Mouse (Mus musculus) brown adipose tissue, adult 24 weeks (tissue): Measurements from ENCODE around the gene Osbp2. TPM values are rescaled to one million over a fixed set of nuclear protein-coding genes. Genes with fewer than 3 reads are reported as not detected.
A peak's percentile ranks its signal among the peaks of the same experiment; 100 is the strongest.
"Not testable (repeated sequence)": the region's sequence is repeated elsewhere in the genome, so short reads cannot be mapped to it uniquely, and the experiment has no call there.

Experiments used
- H3K27ac ChIP-seq: fragments of 200-500 bp; replicated peaks from 2 replicates; pipeline ENCODE4 v1.5.1; 2012; ENCODE audit warnings: low read depth, mild to moderate bottlenecking, low read length
- H3K4me1 ChIP-seq: fragments of 200-500 bp; 2 replicates; pipeline ENCODE4 v1.6.1; 2012; ENCODE audit warnings: low read length, mixed read lengths; ENCODE audit not compliant: control insufficient read depth, insufficient read depth, insufficient read length
- H3K4me3 ChIP-seq: fragments of 200-500 bp; 2 replicates; pipeline ENCODE4 v1.5.1; 2012; ENCODE audit warnings: low read depth, mild to moderate bottlenecking, low read length, moderate library complexity; ENCODE audit not compliant: insufficient read depth
- polyA plus RNA-seq: library from polyadenylated mRNA; stranded (reverse); fragments of >200 nt; gene quantifications from 2 replicates; pipeline ENCODE4 v1.2.4, GENCODE M21; 2012; ENCODE audit not compliant: missing spikeins, insufficient read depth, insufficient read length

The Osbp2 gene
- 3.2 and 3.4 TPM in 2 replicates for polyA plus RNA-seq

- Histone ChIP-seq H3K4me3 (peak within 1 kb of the TSS; percentile 60), H3K27ac (no peak within 1 kb of the TSS), H3K4me1 (no peaks in the 10 kb centered on the region; the same call in 1 of the 2 replicates)
These were observed at the start of gene Osbp2 for GRCm38 (mm10) chr11:3863454-3864112. Gene Osbp2 (minus strand): TSS chr11:3863903.

DNA sequence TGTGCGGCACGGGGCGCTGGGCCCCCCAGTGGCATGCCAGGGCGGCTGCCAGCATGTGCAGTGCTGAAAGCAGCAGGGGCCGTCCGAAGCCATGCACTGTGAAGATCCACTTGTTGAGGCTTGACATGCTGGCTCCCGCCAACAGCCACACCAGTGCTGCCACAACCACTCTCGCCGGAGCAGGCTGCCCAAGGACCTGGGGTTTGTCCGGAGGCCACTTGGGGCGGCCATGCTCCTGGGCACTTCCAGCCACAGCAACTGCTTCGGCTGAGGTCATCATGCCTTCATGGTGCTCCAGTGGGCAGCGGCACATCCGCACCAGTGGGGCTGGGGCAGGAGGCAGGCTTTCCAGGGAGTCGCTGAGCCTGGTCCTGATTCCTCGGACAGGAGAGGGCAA, 49.2 kb upstream of the Osbp2 start:
- Histone ChIP-seq H3K27ac (no peak overlapping the region), H3K4me3 (peak overlapping the region; percentile 66), H3K4me1 (no peaks in the 10 kb centered on the region; the same call in none of the 2 replicates)

- no peak overlapping the region for H3K27ac ChIP-seq
- H3K4me3 ChIP-seq: peak overlapping the region; percentile 66
- H3K4me1 ChIP-seq: no peaks in the 10 kb centered on the region; the same call in none of the 2 replicates
These were observed 48.6 kb upstream of the Osbp2 start for GRCm38 (mm10) chr11:3912100-3912874.

- not testable (repeated sequence) for H3K27ac ChIP-seq, H3K4me3 ChIP-seq, H3K4me1 ChIP-seq
These were observed 47.7 kb upstream of the Osbp2 start for GRCm38 (mm10) chr11:3911440-3911839.

- H3K4me1 ChIP-seq: no peaks in the 10 kb centered on the region; the same call in none of the 2 replicates
- no peak overlapping the region for H3K27ac ChIP-seq
- no peak overlapping the region; the same call in none of the 2 replicates for H3K4me3 ChIP-seq
These were observed 47.0 kb upstream of the Osbp2 start for GRCm38 (mm10) chr11:3910513-3911310.

DNA sequence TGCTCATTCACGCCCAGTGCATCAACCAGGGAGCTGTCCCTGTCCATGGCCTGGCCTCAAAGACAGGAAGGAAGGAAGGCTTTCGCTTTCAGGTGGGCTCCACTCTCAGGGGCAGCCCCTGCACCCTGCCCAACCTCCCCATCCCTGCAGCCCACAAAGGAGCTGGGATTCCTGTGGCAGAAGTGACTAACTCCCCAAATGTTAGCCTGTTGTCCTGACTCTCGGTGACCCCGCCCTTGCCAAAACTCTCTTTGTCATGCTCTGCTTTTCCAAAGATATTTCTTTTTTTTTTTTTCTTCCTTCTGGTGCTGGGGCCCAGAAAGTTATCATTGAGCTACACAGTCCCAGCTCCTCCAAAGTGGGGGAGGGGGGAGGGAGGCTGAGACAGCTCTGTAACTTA, 45.5 kb upstream of the Osbp2 start:
- no peak overlapping the region for H3K27ac ChIP-seq
- H3K4me3 ChIP-seq: no peak overlapping the region
- no peaks in the 10 kb centered on the region; the same call in none of the 2 replicates for H3K4me1 ChIP-seq

DNA sequence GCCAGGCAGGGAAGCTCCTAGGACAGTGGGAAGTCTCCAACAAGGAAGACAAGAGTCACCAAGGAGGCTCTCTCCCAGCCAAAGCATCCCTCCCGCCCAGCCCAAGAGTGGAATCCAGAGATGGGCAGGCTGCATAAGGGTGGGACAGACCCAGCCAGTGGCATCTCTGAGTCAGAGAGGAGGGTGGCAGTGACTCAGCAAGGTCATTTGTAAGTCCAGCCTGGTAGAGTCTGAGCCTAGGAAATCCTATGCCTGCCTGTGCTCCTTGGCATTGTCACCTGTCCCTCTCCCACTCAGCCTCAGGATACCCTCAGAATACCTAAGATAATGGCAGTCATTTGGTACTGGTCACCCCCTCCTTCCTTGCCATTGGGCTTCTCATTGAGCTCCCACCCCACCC, 41.7 kb upstream of the Osbp2 start:
- Histone ChIP-seq H3K4me3 (no peak overlapping the region), H3K27ac (no peak overlapping the region), H3K4me1 (no peaks in the 10 kb centered on the region)

DNA sequence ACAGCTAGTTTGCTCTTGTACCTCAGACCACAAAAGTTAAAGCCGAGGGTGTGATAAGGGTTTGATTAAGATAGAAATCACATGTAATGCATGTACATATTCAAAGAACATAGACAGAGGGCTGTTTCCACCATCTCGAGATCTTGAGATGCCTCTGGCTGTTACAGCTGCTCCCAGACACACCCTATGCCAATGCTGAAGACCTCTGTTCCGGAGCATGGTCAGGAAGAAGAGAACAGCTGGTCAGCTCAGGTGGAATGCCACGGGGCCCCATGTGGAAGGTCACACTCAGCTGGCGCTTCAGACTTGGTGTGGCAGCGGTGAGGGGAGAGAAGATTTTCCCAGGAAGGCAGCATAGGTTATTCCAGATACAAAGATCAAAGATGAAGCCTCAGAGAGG, 41.0 kb upstream of the Osbp2 start:
- no peak overlapping the region for H3K4me3 ChIP-seq
- H3K27ac ChIP-seq: no peak overlapping the region
- H3K4me1 ChIP-seq: no peaks in the 10 kb centered on the region

DNA sequence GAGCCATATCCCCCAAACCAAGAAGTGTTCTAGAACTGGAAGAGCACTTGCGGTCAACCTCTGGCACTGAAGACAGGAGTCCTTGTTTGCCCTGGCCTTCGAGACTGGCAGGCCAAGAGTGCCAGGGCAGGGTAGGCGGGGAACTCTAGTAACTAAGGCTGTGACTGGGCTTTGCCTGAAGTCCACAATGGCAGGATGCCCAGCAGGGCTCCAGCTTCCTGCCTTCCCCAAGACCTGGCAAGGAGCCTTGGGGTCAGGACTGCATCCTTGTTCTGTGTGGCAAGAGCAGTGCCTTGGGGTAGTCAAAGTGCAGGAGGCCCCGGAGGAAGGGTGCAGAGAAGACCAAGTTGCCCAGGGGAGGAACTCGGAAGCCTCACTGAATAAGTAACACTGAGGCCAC, 39.3 kb upstream of the Osbp2 start:
- H3K4me1 ChIP-seq: no peaks in the 10 kb centered on the region
- H3K27ac ChIP-seq: no peak overlapping the region
- H3K4me3 ChIP-seq: no peak overlapping the region

DNA sequence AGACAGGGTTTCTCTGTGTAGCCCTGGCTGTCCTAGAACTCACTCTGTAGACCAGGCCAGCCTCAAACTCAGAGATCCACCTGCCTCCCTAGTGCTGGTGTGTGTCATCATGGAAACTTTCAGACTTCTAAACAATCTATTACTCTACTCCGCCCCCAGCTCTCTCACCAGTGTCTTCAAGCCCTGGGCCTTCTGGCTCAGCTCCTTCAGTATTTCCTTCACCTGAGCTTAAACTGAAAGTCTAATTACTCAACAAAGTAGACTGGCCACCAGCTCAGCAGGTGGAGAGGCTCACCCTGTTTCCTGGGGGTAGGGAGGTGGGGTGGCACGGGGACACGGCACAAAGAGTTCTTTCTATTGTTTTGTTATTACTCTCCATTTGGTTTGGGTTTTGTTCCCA, 38.8 kb upstream of the Osbp2 start:
- Histone ChIP-seq H3K4me1 (no peaks in the 10 kb centered on the region), H3K27ac (no peak overlapping the region), H3K4me3 (no peak overlapping the region)

- Histone ChIP-seq H3K4me3 (no peak overlapping the region), H3K27ac (no peak overlapping the region), H3K4me1 (0 out of 2 replicates have a peak, but pooled peaks cover 1% of the 10 kb centered on the region)
These were observed 36.6 kb upstream of the Osbp2 start for GRCm38 (mm10) chr11:3900296-3900695.

- 0 out of 2 replicates have a peak, but pooled peaks cover 4% of the 10 kb centered on the region for H3K4me1 ChIP-seq
- H3K4me3 ChIP-seq: no peak overlapping the region
- H3K27ac ChIP-seq: no peak overlapping the region
These were observed 32.2 kb upstream of the Osbp2 start for GRCm38 (mm10) chr11:3895933-3896332.

DNA sequence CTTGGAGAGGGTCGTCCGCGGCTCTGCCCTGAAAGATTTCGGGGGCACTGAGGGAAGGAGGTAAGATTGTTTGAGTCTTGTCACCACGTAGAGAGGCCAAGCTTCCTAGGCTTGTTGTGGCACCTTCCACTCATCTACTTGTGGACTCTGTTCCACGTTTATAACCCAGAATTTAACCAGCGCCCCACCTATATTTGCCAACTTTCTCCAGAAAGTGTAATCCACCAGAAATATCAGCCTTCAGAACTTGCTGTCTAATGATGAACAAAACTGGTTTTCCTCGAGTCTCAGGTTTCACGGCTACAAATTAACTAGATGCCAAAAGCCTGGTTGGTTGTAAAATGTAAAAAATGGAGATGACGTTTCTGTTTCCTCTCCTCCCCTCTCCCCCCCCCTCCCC, 31.8 kb upstream of the Osbp2 start:
- no peak overlapping the region for H3K27ac ChIP-seq
- H3K4me3 ChIP-seq: peak overlapping the region; percentile 59
- H3K4me1 ChIP-seq: 0 out of 2 replicates have a peak, but pooled peaks cover 4% of the 10 kb centered on the region

GRCm38 (mm10) chr11:3894406-3895281, 30.9 kb upstream of the Osbp2 start, which contains the start of the genes 4921536K21Rik and Dusp18:
Gene 4921536K21Rik (minus strand): TSS chr11:3895098.
Gene Dusp18 (plus strand): TSS chr11:3895240.
- Histone ChIP-seq H3K4me1 (0 out of 2 replicates have a peak, but pooled peaks cover 4% of the 10 kb centered on the region), H3K4me3 (peak within 1 kb of the TSS; percentile 59), H3K27ac (no peak within 1 kb of the TSS)
